Mouse (Mus musculus) kidney, adult 2 months (tissue): ENCODE results near the gene Ap2s1. TPM values are rescaled to one million over a fixed set of nuclear protein-coding genes. Genes with fewer than 3 reads are reported as not detected.

ENCODE experiments used
- DNase-seq: peaks from one replicate; pipeline ENCODE4 v3.0.0; 2021
- H3K27ac ChIP-seq: fragments of 200-500 bp; 2 replicates; pipeline ENCODE4 v1.5.1; 2012; ENCODE audit warnings: low read depth, low read length, control low read depth, inconsistent platforms; ENCODE audit not compliant: insufficient read depth
- H3K27me3 ChIP-seq: fragments of 200-500 bp; replicated peaks from 2 replicates; pipeline ENCODE4 v1.6.1; 2012; ENCODE audit warnings: mild to moderate bottlenecking, moderate library complexity, low read length, inconsistent platforms; ENCODE audit not compliant: control insufficient read depth, insufficient read depth
- H3K36me3 ChIP-seq: fragments of 200-500 bp; 2 replicates; pipeline ENCODE4 v1.6.1; 2012; ENCODE audit warnings: mild to moderate bottlenecking, moderate library complexity, low read length, inconsistent platforms; ENCODE audit not compliant: control insufficient read depth, insufficient read depth
- H3K4me1 ChIP-seq: fragments of 200-500 bp; 2 replicates; pipeline ENCODE4 v1.6.1; 2011; ENCODE audit warnings: low read length; ENCODE audit not compliant: control insufficient read depth, insufficient read depth
- H3K4me3 ChIP-seq: fragments of 200-500 bp; 2 replicates; pipeline ENCODE4 v1.5.1; 2011; ENCODE audit warnings: mild to moderate bottlenecking, low read depth, low read length, control low read depth; ENCODE audit not compliant: insufficient read depth
- CTCF ChIP-seq: fragments of 200-500 bp; conservative IDR thresholded peaks from 2 replicates; pipeline ENCODE4 v1.5.1; 2011; ENCODE audit warnings: low read depth, mild to moderate bottlenecking, control low read depth, low read length, moderate library complexity, mixed read lengths; ENCODE audit not compliant: insufficient read depth, insufficient read length
- POLR2A ChIP-seq: fragments of 200-500 bp; IDR thresholded peaks from one replicate; pipeline ENCODE4 v1.6.1; 2011; ENCODE audit warnings: low read depth, low read length, control low read depth
- WGBS: fragments of 180-500 bp; shearing (Covaris S2); methylation state at CpG from one replicate; pipeline ENCODE4 v1.1.7; 2018; 5-methylcytosine and 5-hydroxymethylcytosine counted together
- polyA plus RNA-seq: library from polyadenylated mRNA; depleted of rRNA; stranded (reverse); fragments of >200 nt; gene quantifications from 2 replicates; pipeline ENCODE4 v1.2.3, GENCODE M21; 2012

Gene Ap2s1
- polyA plus RNA-seq, 1 experiment = 288 TPM

- 97% methylated on average over 6 of the region's 6 CpGs for WGBS
- H3K27ac ChIP-seq = no peak overlapping the region
- no peak overlapping the region for H3K4me3 ChIP-seq
- peaks cover 3% of the 10 kb centered on the region; the same call in 1 of the 2 replicates for H3K4me1 ChIP-seq
- no peaks in the 10 kb centered on the region for H3K36me3 ChIP-seq
- no peak for DNase-seq
- H3K27me3 ChIP-seq = no peaks in the 10 kb centered on the region
- TF ChIP-seq CTCF = no peak
- TF ChIP-seq POLR2A = no peak
Measured at GRCm38 (mm10) chr7:16730791-16731190, 7.4 kb upstream of the Ap2s1 start.

DNA sequence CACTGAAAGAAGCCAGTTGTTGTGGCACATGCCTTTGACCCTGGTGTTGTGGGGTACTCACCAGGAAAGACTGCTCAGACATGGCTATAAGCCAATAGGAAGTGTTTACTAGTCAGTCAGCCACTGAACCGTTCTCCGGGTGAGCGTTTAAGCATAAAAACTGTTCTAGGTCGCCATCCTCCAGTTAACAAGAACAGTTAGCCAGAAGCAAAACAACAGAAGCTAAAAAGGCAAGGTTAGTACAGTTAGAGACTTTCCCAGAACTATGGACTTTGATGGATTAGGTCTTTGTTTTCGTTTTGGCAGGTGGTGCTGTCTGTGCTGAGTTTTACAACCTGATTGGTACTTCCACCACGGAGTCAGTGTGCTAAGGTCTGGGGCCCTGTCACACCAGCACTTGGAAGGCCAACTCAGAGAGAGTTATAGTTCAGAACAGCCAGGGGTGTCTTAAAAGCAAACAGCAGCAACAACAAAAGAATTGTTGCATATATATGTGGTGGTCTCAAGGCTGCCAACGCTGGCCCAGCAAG, 6.3 kb upstream of the Ap2s1 start:
- no peak overlapping the region for H3K4me3 ChIP-seq
- WGBS = 9% methylated on average over 7 of the region's 7 CpGs
- H3K4me1 ChIP-seq = peaks cover 3% of the 10 kb centered on the region; the same call in 1 of the 2 replicates
- H3K27me3 ChIP-seq = no peaks in the 10 kb centered on the region
- TF ChIP-seq POLR2A (no peak), CTCF (no peak)
- DNase-seq = peak; percentile 51
- H3K27ac ChIP-seq = no peak overlapping the region
- no peaks in the 10 kb centered on the region for H3K36me3 ChIP-seq

DNA sequence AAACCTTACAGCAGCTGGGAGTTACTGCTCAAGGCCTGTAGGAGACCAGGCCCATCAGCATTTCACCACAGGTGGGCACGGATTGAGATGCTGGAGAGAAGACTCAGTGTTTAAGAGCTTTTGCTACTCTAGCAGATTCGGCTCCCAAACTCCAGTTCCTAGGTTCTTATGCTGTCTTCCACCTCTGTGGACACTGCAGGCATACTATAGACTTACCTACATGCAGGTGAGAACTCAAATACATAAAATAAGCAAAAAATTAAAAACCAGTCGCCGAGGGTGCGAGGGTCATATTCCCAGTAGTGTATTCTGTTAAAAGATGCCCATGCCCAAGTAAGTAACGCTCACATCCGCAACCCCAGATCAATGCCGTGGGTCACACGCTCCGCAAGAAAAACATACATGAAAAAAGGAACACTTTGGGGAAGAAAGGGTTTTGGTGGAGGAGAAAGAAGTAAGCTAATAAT, 571 bp upstream of the Ap2s1 start:
- no peaks in the 10 kb centered on the region for H3K36me3 ChIP-seq
- 43% methylated on average over 10 of the region's 10 CpGs for WGBS
- peaks cover 6% of the 10 kb centered on the region; the same call in 1 of the 2 replicates for H3K4me1 ChIP-seq
- no peaks in the 10 kb centered on the region for H3K27me3 ChIP-seq
- no peak for DNase-seq
- TF ChIP-seq POLR2A (no peak), CTCF (no peak)
- no peak overlapping the region for H3K4me3 ChIP-seq
- no peak overlapping the region for H3K27ac ChIP-seq

DNA sequence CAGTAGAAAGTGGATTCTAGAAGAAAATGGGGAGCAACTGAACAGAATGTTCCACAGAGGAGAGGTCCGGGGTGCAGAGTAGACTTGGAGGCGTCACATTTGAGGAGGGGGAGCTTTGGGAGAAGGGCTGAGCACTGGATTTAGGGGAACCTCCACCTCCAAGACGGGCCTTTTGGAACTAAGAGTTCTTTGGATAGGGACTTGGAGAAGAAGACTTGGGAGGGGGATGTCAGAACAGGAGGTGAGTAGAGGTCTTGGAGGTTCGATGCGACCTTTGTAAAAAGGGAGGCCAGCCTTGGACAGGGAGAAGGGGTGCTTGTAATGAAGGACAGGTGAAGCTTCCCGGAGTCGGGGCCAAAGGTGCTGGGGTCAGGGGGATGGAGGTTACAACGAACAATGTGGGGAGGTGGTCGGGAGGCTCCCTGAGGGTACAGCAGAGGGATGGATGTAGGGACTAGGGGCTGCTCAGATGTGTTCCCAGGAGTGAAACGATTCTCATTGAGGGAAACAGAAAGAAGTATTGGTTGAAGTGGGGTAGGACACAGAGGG, 920 bp downstream of the Ap2s1 start:
- Histone ChIP-seq H3K4me1 (peaks cover 6% of the 10 kb centered on the region; the same call in 1 of the 2 replicates), H3K27me3 (no peaks in the 10 kb centered on the region), H3K27ac (no peak overlapping the region), H3K4me3 (peak overlapping the region; percentile 69), H3K36me3 (no peaks in the 10 kb centered on the region)
- no peak for DNase-seq
- no peak for TF ChIP-seq POLR2A
- no peak for TF ChIP-seq CTCF
- WGBS = 36% methylated on average over 10 of the region's 10 CpGs

- DNase-seq = no peak
- 84% methylated on average over 4 of the region's 4 CpGs for WGBS
- TF ChIP-seq CTCF = no peak
- no peak for TF ChIP-seq POLR2A
- H3K27me3 ChIP-seq = no peaks in the 10 kb centered on the region
- no peaks in the 10 kb centered on the region for H3K4me1 ChIP-seq
- H3K36me3 ChIP-seq = no peaks in the 10 kb centered on the region
- H3K27ac ChIP-seq = no peak overlapping the region
- H3K4me3 ChIP-seq = no peak overlapping the region
Measured at GRCm38 (mm10) chr7:16745373-16745772, 7.2 kb downstream of the Ap2s1 start.

GRCm38 (mm10) chr7:16746093-16746492, 7.9 kb downstream of the Ap2s1 start:
- Histone ChIP-seq H3K4me3 (no peak overlapping the region), H3K4me1 (no peaks in the 10 kb centered on the region), H3K27me3 (no peaks in the 10 kb centered on the region), H3K27ac (no peak overlapping the region), H3K36me3 (no peaks in the 10 kb centered on the region)
- 65% methylated on average over 3 of the region's 3 CpGs for WGBS
- peak; percentile 66 for DNase-seq
- TF ChIP-seq CTCF (peak; percentile 48), POLR2A (no peak)

- Histone ChIP-seq H3K4me3 (no peak overlapping the region), H3K27ac (no peak overlapping the region), H3K4me1 (no peaks in the 10 kb centered on the region), H3K27me3 (no peaks in the 10 kb centered on the region), H3K36me3 (no peaks in the 10 kb centered on the region)
- TF ChIP-seq CTCF (no peak), POLR2A (no peak)
- 91% methylated on average over 6 of the region's 6 CpGs for WGBS
- DNase-seq = no peak
Measured at GRCm38 (mm10) chr7:16747656-16748055, 9.4 kb downstream of the Ap2s1 start.
